Mouse (Mus musculus): ENCODE data around the gene Paqr7. TPM values are rescaled to one million over a fixed set of nuclear protein-coding genes. Genes with fewer than 3 reads are reported as not detected.

Gene Paqr7
- polyA plus RNA-seq, 1 experiment from 2014 or later: 11.5 TPM

DNA sequence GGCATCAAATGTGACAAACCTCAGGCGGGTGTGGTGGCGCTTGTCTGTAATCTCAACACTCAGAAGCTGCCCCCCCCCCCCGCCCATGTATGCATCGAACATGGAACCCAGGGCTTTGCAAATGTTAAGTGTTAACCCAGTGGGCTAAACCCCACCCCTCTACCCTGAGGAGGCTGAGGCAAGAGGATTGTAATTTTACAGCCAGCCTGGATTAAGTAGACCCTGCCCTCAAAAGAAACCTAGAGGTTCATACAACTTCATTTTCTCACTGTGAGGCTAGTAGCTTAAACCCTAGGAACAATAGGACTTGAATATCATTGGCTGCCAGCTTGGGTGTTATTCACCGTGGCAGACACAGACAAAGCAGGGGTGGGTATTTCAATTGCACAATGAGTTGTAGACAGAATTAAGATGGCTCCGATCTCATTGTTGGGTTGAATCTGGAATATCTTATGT lies 27.1 kb upstream of the Paqr7 start:
- DNase-seq (ENCODE audit: low spot score): peak; percentile 69
- Histone ChIP-seq H3K4me3 (replicated peaks; ENCODE audit: low read length) (peak overlapping the region; percentile 72), H3K9me3 (ENCODE audit: control insufficient read depth, low read length) (no peaks in the 10 kb centered on the region)

DNA sequence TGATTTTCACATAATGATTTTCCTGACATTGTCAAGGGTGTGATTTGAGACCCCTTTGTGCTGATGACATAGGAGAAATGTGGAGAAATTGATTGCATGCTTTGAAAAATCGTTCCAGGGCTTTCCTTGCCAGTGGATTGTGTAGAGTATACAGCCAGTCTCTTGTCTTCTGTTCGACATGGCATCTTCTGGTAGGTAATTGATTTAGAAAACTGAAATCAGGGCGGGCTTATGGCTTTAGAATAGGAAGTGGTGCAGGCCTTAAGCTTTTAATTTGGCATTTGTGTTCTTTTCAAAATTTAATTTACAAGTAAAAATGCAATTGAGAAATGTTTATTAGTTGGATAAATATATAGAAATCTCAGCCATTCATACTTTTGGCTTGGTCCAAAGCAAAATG lies 26.5 kb upstream of the Paqr7 start:
- DNase-seq (ENCODE audit: low spot score) (peak; percentile 55), ATAC-seq (ENCODE audit: low FRiP score) (no peak)
- Histone ChIP-seq H3K4me2 (replicated peaks) (peak overlapping the region; percentile 67), H3K9ac (peak overlapping the region; percentile 84), H3K4me1 (replicated peaks; ENCODE audit: control insufficient read depth, insufficient read depth, low read length) (peaks cover 61% of the 10 kb centered on the region), H3K27me3 (ENCODE audit: control insufficient read depth, insufficient read depth, low read length) (no peaks in the 10 kb centered on the region), H3K9me3 (ENCODE audit: control insufficient read depth, low read length) (no peaks in the 10 kb centered on the region), H3K27ac (peak overlapping the region; percentile 96), H3K36me3 (replicated peaks; ENCODE audit: control insufficient read depth, insufficient read depth) (peaks cover 41% of the 10 kb centered on the region), H3K4me3 (replicated peaks; ENCODE audit: low read length) (peak overlapping the region; percentile 72)
- 26% methylated on average over 3 of the region's 3 CpGs for WGBS

More for the DNA sequence above, 27.1 kb upstream of the Paqr7 start:
- 3% methylated on average over 6 of the region's 6 CpGs for WGBS
- Histone ChIP-seq H3K27me3 (ENCODE audit: control insufficient read depth, insufficient read depth, low read length) (no peaks in the 10 kb centered on the region), H3K9ac (peak overlapping the region; percentile 84), H3K36me3 (replicated peaks; ENCODE audit: control insufficient read depth, insufficient read depth) (peaks cover 35% of the 10 kb centered on the region), H3K27ac (peak overlapping the region; percentile 96), H3K4me2 (replicated peaks) (peak overlapping the region; percentile 67), H3K4me1 (replicated peaks; ENCODE audit: control insufficient read depth, insufficient read depth, low read length) (peaks cover 55% of the 10 kb centered on the region)
- ATAC-seq (ENCODE audit: low FRiP score): peak; percentile 14; the same call in 1 of the 2 replicates

DNA sequence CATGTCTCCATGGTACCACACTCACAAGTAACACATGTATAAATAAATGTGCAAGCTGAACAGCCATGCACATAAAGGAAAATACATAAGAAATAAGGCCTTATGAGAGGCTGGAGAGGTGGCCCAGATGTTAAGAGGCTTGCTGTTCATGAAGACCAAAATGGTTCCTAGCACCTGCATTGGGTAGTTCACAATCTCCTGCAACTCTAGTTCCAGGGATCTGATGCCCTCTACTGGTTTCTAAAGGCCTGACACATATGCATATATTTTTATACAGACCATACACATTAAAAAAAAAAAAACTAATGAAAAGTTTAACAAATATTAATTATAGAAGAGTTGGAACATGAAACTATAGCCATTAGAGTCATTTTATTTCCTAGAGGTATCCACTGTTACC lies 25.0 kb upstream of the Paqr7 start:
- no peaks in the 10 kb centered on the region for H3K9me3 ChIP-seq (ENCODE audit: control insufficient read depth, low read length)
- H3K36me3 ChIP-seq (replicated peaks; ENCODE audit: control insufficient read depth, insufficient read depth): peaks cover 56% of the 10 kb centered on the region
- no peaks in the 10 kb centered on the region for H3K27me3 ChIP-seq (ENCODE audit: control insufficient read depth, insufficient read depth, low read length)
- H3K27ac ChIP-seq: peak overlapping the region; percentile 96
- ATAC-seq (ENCODE audit: low FRiP score): no peak
- peak; percentile 59 for DNase-seq (ENCODE audit: low spot score)
- H3K9ac ChIP-seq: peak overlapping the region; percentile 84
- H3K4me3 ChIP-seq (replicated peaks; ENCODE audit: low read length): peak overlapping the region; percentile 72
- peaks cover 49% of the 10 kb centered on the region for H3K4me1 ChIP-seq (replicated peaks; ENCODE audit: control insufficient read depth, insufficient read depth, low read length)
- peak overlapping the region; percentile 67 for H3K4me2 ChIP-seq (replicated peaks)

DNA sequence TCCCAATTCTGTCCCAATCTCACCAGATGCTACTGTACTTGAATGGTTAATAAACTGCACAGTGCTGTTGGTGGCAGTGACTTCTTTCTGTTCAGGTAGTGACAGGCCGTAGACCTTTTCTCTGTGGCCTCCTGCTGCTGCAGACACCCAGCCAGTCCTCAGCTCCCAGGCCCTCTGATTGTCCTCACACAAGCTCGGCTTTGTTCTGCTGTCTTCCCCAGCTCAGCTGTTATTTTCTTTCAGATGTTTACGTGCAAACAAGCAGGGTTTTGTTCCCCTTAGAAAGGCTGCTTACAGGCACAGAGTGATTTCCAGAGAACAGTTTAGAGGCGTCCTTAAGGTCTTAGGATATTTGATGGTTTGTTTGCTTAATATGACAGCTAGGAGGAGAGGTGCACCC lies 22.7 kb upstream of the Paqr7 start:
- Histone ChIP-seq H3K4me2 (replicated peaks) (peak overlapping the region; percentile 19; the same call in 1 of the 2 replicates), H3K9me3 (ENCODE audit: control insufficient read depth, low read length) (no peaks in the 10 kb centered on the region), H3K9ac (0 out of 2 replicates have a peak overlapping the region, but pooled peaks have one; percentile 13), H3K4me1 (replicated peaks; ENCODE audit: control insufficient read depth, insufficient read depth, low read length) (peaks cover 39% of the 10 kb centered on the region), H3K27ac (peak overlapping the region; percentile 56), H3K27me3 (ENCODE audit: control insufficient read depth, insufficient read depth, low read length) (no peaks in the 10 kb centered on the region), H3K36me3 (replicated peaks; ENCODE audit: control insufficient read depth, insufficient read depth) (peaks cover 70% of the 10 kb centered on the region), H3K4me3 (replicated peaks; ENCODE audit: low read length) (peak overlapping the region; percentile 1; the same call in 1 of the 2 replicates)
- ATAC-seq (ENCODE audit: low FRiP score) (no peak), DNase-seq (ENCODE audit: low spot score) (no peak)
- WGBS: 46% methylated on average over 4 of the region's 4 CpGs

DNA sequence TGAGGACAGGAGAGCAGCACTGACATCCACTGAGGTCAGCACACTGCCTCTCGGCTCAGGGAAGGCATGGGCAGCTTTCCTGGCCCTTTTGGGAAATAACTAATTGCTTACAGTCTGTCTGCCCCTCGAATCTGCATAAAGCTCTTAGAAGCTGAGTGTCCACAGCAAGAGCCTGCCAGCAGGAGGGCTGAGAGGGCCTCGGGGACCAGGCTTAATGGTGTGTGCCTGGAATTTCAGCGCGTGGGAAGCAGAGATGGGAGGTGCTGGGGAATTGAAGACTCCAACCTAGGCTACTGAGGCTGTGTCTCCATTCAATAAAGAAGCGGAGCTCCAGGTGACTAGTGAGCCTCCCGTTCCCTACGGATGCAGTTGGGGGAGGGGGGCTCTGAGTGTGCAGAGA lies 22.3 kb upstream of the Paqr7 start:
- peak overlapping the region; percentile 1; the same call in 1 of the 2 replicates for H3K4me3 ChIP-seq (replicated peaks; ENCODE audit: low read length)
- peaks cover 70% of the 10 kb centered on the region for H3K36me3 ChIP-seq (replicated peaks; ENCODE audit: control insufficient read depth, insufficient read depth)
- H3K9ac ChIP-seq: peak overlapping the region; percentile 13; the same call in 1 of the 2 replicates
- WGBS: 26% methylated on average over 8 of the region's 8 CpGs
- ATAC-seq (ENCODE audit: low FRiP score) (no peak), DNase-seq (ENCODE audit: low spot score) (no peak)
- H3K27me3 ChIP-seq (ENCODE audit: control insufficient read depth, insufficient read depth, low read length): no peaks in the 10 kb centered on the region
- peak overlapping the region; percentile 56 for H3K27ac ChIP-seq
- H3K4me2 ChIP-seq (replicated peaks): peak overlapping the region; percentile 19; the same call in 1 of the 2 replicates
- H3K9me3 ChIP-seq (ENCODE audit: control insufficient read depth, low read length): no peaks in the 10 kb centered on the region
- peaks cover 39% of the 10 kb centered on the region for H3K4me1 ChIP-seq (replicated peaks; ENCODE audit: control insufficient read depth, insufficient read depth, low read length)

DNA sequence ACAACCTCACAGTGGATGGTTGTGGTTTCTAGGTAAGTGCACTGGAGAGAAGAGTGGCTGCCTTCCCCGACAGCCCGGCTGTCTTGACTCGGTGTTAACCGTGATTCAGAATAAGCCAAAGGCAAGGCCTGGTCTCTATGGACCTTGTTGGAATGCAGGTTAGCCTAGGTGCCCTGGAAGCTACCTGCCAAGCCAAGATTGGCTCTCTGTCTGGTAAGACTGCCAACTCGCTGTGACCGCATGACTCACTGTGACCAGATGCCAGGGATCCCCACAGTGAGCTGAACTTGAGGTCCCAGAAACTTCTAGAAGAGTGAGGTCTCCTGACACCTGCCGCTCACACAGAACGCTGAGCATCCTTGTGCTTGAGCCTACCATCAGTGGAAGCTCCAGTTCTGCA lies 19.6 kb upstream of the Paqr7 start:
- ATAC-seq (ENCODE audit: low FRiP score): no peak
- Histone ChIP-seq H3K4me1 (replicated peaks; ENCODE audit: control insufficient read depth, insufficient read depth, low read length) (peaks cover 29% of the 10 kb centered on the region), H3K4me2 (replicated peaks) (no peak overlapping the region), H3K4me3 (replicated peaks; ENCODE audit: low read length) (no peak overlapping the region), H3K9ac (no peak overlapping the region), H3K27ac (peak overlapping the region; percentile 34; the same call in 1 of the 2 replicates), H3K36me3 (replicated peaks; ENCODE audit: control insufficient read depth, insufficient read depth) (peaks cover 57% of the 10 kb centered on the region), H3K27me3 (ENCODE audit: control insufficient read depth, insufficient read depth, low read length) (no peaks in the 10 kb centered on the region), H3K9me3 (ENCODE audit: control insufficient read depth, low read length) (no peaks in the 10 kb centered on the region)
- DNase-seq (ENCODE audit: low spot score): no peak
- 85% methylated on average over 8 of the region's 8 CpGs for WGBS

DNA sequence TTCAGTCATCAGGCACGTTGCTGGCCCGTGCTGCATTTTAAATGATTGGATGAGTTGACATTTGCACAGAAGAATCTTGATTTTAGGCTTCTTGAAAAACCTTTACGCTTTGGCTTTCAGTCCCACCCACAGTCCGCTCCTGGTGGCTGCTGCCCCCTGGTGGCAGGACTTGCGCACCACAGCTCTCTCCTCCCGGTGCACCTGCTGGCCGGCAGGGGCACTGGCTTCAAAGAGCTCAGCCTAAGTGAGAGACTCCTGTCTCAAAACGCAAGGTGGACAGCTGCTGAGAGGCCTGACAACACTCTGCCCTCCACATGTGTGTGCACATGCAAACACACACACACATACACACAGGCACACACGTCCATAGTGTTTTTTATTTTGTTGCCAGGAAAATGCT lies 18.5 kb upstream of the Paqr7 start:
- DNase-seq (ENCODE audit: low spot score) (peak; percentile 93), ATAC-seq (ENCODE audit: low FRiP score) (peak; percentile 69)
- Histone ChIP-seq H3K27me3 (ENCODE audit: control insufficient read depth, insufficient read depth, low read length) (no peaks in the 10 kb centered on the region), H3K36me3 (replicated peaks; ENCODE audit: control insufficient read depth, insufficient read depth) (peaks cover 46% of the 10 kb centered on the region), H3K4me3 (replicated peaks; ENCODE audit: low read length) (no peak overlapping the region), H3K27ac (peak overlapping the region; percentile 60; the same call in 1 of the 2 replicates), H3K9ac (no peak overlapping the region), H3K4me1 (replicated peaks; ENCODE audit: control insufficient read depth, insufficient read depth, low read length) (peaks cover 18% of the 10 kb centered on the region), H3K9me3 (ENCODE audit: control insufficient read depth, low read length) (no peaks in the 10 kb centered on the region), H3K4me2 (replicated peaks) (no peak overlapping the region)
- 8% methylated on average over 9 of the region's 9 CpGs for WGBS

DNA sequence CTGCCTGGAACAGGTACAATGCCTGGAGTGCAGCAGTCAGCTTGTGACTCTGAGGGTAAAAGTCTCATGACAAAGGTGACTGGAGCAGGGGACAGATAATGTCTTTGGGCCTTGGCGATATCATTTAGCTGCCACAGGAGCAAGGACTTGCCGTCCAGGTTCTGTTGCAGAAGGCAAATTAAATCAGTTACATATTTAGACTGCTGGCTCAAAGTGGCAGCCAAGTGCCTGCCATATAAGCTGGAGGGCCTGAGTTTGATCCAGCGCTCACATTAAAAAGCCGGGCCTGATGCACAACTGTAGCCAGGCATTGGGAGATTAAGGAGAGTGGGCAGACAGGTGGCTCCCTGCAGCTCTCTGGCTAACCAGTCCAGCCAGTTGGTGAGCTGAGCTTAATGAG lies 16.7 kb upstream of the Paqr7 start:
- Histone ChIP-seq H3K4me2 (replicated peaks) (no peak overlapping the region), H3K9ac (no peak overlapping the region), H3K4me3 (replicated peaks; ENCODE audit: low read length) (no peak overlapping the region), H3K27ac (no peak overlapping the region), H3K4me1 (replicated peaks; ENCODE audit: control insufficient read depth, insufficient read depth, low read length) (peaks cover 4% of the 10 kb centered on the region; the same call in 1 of the 2 replicates), H3K9me3 (ENCODE audit: control insufficient read depth, low read length) (no peaks in the 10 kb centered on the region), H3K36me3 (replicated peaks; ENCODE audit: control insufficient read depth, insufficient read depth) (peaks cover 30% of the 10 kb centered on the region), H3K27me3 (ENCODE audit: control insufficient read depth, insufficient read depth, low read length) (no peaks in the 10 kb centered on the region)
- WGBS: 82% methylated on average over 4 of the region's 4 CpGs
- ATAC-seq (ENCODE audit: low FRiP score) (no peak), DNase-seq (ENCODE audit: low spot score) (no peak)

DNA sequence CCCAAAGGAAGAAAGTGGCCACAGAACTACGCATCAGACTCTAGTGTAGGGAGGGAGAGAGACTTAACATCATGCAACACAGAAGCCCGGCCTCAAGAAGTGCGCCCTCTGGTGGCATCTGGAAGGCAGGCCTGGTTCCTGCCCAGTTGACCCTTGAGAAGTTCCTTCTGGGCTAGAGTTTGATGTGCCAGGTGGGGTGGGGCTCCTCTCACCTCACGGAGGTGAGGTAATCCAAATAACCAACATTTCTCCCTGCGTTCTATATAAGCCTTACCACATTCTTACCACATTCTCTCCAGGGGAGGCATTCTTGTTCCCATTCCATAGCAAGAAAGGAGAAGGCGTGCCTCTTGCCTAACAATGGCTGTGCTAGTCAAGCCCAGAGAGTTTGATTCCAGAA lies 15.6 kb upstream of the Paqr7 start:
- Histone ChIP-seq H3K4me3 (replicated peaks; ENCODE audit: low read length) (no peak overlapping the region), H3K4me2 (replicated peaks) (no peak overlapping the region), H3K36me3 (replicated peaks; ENCODE audit: control insufficient read depth, insufficient read depth) (peaks cover 20% of the 10 kb centered on the region), H3K9me3 (ENCODE audit: control insufficient read depth, low read length) (no peaks in the 10 kb centered on the region), H3K4me1 (replicated peaks; ENCODE audit: control insufficient read depth, insufficient read depth, low read length) (no peaks in the 10 kb centered on the region), H3K27ac (no peak overlapping the region), H3K27me3 (ENCODE audit: control insufficient read depth, insufficient read depth, low read length) (no peaks in the 10 kb centered on the region), H3K9ac (no peak overlapping the region)
- peak; percentile 70 for DNase-seq (ENCODE audit: low spot score)
- 28% methylated on average over 6 of the region's 6 CpGs for WGBS
- ATAC-seq (ENCODE audit: low FRiP score): no peak

DNA sequence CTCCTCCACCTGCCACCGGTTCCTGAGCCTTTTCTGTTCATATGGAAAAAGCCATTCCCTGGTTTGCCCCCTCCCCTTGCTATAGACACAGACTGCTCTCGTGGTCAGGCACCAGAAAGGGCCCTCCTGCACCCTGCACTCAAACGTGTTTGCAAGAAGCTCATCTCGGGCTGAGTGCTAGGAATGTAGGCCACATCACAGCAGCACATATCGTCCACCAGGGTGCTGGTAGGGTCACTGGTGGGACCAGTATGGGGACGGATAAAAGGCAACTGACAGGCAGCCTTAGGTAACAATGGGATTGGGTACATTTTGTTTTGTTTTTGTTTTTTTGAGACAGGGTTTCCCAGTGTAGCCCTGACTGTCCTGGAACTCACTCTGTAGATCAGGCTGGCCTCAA lies 15.2 kb upstream of the Paqr7 start:
- 63% methylated on average over 6 of the region's 6 CpGs for WGBS
- no peak for ATAC-seq (ENCODE audit: low FRiP score)
- no peaks in the 10 kb centered on the region for H3K4me1 ChIP-seq (replicated peaks; ENCODE audit: control insufficient read depth, insufficient read depth, low read length)

More for the DNA sequence above, 15.2 kb upstream of the Paqr7 start:
- H3K9ac ChIP-seq: no peak overlapping the region
- no peak overlapping the region for H3K4me2 ChIP-seq (replicated peaks)
- no peaks in the 10 kb centered on the region for H3K9me3 ChIP-seq (ENCODE audit: control insufficient read depth, low read length)
- DNase-seq (ENCODE audit: low spot score): no peak
- no peak overlapping the region for H3K4me3 ChIP-seq (replicated peaks; ENCODE audit: low read length)
- no peaks in the 10 kb centered on the region for H3K27me3 ChIP-seq (ENCODE audit: control insufficient read depth, insufficient read depth, low read length)
- H3K27ac ChIP-seq: no peak overlapping the region
- H3K36me3 ChIP-seq (replicated peaks; ENCODE audit: control insufficient read depth, insufficient read depth): peaks cover 16% of the 10 kb centered on the region

Measured in hindbrain, embryonic 14.5 days (tissue).